Mouse (Mus musculus): ENCODE results near the gene Syt3.

The Syt3 gene

DNA sequence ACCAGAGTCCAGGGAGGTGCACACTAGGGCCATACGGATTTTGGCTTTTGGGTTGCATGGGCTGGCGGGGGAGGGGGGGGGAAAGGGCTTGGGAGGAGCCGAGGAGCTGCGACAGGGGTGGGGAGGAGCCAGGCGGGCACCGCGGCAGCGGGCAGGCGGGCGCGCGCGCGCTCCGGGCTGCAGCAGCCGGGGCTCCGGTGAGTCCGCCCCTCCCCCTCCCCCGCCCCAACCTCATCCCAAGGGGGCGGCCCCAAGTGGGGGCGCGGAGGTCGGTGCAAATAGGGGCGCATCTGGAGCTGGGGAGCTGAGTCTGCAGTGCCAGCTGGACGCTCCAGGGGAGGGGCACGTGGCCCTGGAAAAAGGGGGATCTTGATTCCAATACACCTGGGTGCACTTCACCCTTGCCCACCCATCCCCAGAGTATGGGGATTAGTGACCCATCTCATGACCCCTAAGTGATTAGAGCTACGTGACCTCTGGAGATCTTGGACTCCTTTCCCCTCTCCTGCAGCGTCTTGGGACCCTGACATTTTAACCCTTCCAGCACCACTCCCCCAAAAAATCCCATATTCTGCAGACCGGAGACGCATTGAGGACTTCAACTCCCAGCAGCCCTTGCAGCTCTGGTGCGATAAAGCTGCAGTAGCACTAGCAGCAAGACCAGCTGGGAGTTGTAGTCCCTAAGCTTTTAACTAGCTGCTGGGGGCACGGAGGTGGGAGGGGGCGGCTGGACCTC lies at the start of gene Syt3:
Gene Syt3 (plus strand): TSS at position 123 of the 736 bp plus-strand sequence.
- in situ Hi-C loops (cut with MboI; ENCODE audit: unreplicated experiment in 2 of 2), result loop anchor here in 1 of 2 experiments (10.0 kb wide), 1 partner anchor 81 kb away; the partner anchor contains the start of genes Aspdh and Josd2

DNA sequence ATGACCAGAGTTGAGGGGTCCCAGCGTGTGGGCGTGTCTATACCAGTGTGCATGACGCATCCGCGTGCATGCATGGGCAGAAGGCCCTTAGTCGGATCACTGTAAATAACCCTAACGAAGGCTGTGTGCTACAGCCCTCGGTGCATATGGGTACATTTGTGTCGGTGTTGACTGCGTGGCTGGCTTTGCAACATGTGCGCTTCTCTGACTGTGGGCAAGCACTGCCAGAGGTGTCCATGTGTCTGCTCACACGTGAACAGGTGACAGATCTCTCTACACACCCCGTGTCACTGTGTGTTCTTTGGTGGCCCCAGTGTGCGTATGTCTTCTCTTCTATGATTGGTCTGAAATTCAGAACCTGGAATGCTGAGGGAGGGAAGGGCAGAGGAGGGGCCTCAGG lies 49.8 kb upstream of the Syt3 start:
- in situ Hi-C loops (cut with MboI; ENCODE audit: unreplicated experiment in 2 of 2), result loop anchor here (25.0 kb wide), 2 partner anchors 422 to 447 kb away; partner anchors contain the start of gene Klk4 (in 1 of the 2)

GRCm38 (mm10) chr7:44335031-44335878 lies 48.6 kb upstream of the Syt3 start:
- in situ Hi-C loops (cut with MboI; ENCODE audit: unreplicated experiment in 2 of 2), result loop anchor here (25.0 kb wide), 2 partner anchors 423 to 448 kb away; partner anchors contain the start of gene Klk4 (in 1 of the 2)

DNA sequence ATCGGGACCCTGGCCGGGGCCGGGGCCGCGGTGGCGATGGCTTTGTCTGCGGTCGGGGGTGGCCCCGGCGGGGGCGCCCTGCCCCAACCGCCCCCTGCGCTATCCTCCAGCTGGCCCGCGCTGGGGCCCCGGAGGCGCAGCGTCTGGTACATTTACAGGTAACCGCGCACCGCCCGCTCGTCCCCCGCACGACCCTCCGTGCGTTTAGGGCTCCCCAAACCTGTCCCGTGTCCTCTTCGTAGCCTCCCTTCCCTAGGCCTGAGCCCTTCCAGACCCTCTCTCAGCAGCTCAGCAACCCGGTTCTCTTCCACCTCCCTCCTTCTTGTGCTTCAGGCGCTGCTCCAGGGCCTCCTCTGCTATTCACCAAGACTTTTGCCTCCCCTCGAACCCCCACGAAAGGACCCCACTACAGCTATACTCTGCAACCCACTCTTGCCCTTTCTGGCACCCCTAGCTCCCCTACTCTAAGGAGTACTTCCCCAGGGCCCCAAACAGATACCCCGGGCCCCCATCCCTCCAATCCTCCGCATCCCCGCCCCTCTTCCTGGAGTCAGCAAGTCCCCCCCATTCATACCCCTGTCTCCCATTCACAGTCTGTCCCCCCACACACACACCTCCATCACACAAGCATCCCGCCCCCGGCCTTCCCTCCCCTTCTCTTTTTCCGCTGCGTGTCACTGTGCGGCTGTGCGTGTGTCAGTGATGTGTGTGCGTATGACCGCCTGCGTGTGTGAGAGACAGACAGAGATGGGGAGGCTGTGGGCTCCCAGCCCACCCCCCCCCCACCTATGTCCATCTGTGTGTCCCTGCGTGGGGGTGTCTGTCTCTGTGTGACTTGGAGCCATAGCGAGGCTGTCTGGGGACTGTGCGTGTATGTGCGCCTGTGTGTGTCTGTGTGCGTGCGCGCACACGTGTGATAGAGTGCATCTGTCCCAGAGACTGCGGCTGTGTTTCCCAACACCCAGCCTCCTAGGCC lies 47.6 kb upstream of the Syt3 start:
- in situ Hi-C loops (cut with MboI; ENCODE audit: unreplicated experiment in 2 of 2), result loop anchor here (25.0 kb wide), 2 partner anchors 424 to 449 kb away; partner anchors contain the start of gene Klk4 (in 1 of the 2)

DNA sequence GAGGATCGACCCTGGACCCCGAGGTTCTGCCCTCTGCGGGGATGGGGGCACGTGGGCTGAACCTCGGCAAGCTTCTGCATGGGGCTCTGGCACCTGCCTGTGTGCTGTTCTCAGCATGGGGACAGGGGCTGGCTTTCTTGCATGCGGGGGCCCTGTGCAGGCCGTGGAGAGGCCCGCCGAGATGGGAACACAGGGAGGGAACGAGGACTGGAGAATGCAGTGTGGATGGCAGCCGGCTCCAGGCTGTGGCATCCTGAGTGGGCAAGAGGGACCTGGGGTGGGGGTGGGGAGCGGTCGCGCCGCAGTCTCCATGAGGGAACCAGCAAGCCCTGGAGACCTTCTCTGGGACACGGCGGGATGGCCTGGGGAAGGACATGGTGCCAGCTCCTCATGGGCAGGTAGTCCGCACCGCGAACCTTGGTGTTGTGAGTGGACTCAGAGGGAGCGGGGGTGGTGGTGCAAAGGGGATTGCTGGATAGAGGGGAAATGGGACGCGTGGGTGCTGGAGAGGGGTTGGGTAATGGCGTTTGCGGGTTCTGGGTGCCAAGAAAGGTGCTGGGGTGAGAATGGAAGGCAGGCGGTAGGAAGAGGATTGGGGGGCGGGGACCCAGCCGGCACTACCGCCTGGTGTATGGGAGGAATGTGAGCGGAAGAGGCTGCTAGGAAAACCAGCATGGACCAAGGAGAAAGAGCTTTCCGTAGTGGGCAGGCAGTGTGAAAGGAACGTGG lies 46.6 kb upstream of the Syt3 start:
- in situ Hi-C loops (cut with MboI; ENCODE audit: unreplicated experiment in 2 of 2), result loop anchor here (25.0 kb wide), 2 partner anchors 425 to 450 kb away; partner anchors contain the start of gene Klk4 (in 1 of the 2)

DNA sequence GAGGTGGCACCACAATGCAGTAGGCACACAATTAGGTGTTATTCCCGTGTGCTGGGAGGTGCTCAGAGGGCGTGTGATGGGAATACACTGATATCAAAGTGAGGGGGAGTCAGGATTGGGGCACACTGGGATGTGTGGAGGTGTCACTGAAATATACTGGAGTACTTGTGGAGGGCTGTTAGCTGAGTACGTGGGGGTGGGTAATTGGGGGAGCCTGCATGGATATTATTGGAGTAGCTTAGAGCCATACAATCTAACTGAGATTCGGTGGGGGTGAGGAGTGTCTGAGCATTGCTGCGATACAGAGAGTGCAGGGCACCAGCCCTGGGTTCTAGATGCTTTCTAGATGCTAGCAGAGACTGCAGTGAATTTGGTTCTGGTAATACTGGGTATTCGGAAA lies 43.7 kb upstream of the Syt3 start:
- in situ Hi-C loops (cut with MboI; ENCODE audit: unreplicated experiment in 2 of 2), result loop anchor here (25.0 kb wide), 2 partner anchors 428 to 453 kb away; partner anchors contain the start of gene Klk4 (in 1 of the 2)

DNA sequence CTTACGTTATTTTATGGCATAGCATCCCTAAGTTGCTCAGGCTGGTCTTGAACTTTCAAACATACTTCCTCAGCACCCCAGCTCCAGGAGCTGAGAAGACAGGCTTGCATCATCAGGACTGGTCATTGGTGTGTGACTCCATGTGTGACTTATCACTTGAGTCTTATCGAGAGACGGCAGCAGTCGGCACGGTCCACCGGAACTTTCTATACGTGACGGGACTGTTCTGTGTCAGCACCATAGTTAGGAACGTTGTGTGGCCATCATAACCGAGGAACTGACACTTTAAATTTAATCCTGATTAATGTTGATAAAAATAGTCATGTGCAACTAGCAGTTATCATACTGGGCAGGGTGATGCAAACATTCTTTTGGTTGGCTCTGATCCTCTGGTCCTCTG lies 42.8 kb upstream of the Syt3 start:
- in situ Hi-C loops (cut with MboI; ENCODE audit: unreplicated experiment in 2 of 2), result loop anchor here (25.0 kb wide), 2 partner anchors 429 to 454 kb away; partner anchors contain the start of gene Klk4 (in 1 of the 2)

- in situ Hi-C loops (cut with MboI; ENCODE audit: unreplicated experiment in 2 of 2), result loop anchor here (25.0 kb wide), 2 partner anchors 429 to 454 kb away; partner anchors contain the start of gene Klk4 (in 1 of the 2)
These were observed 42.2 kb upstream of the Syt3 start for GRCm38 (mm10) chr7:44341714-44342113.

- in situ Hi-C loops (cut with MboI; ENCODE audit: unreplicated experiment in 2 of 2), result loop anchor here (25.0 kb wide), 2 partner anchors 431 to 456 kb away; partner anchors contain the start of gene Klk4 (in 1 of the 2)
These were observed 40.4 kb upstream of the Syt3 start for GRCm38 (mm10) chr7:44343459-44344015.

GRCm38 (mm10) chr7:44344622-44345021 lies 39.3 kb upstream of the Syt3 start:
- in situ Hi-C loops (cut with MboI; ENCODE audit: unreplicated experiment in 2 of 2), result loop anchor here (5.0 to 25.0 kb wide), 3 partner anchors 82 to 457 kb away; partner anchors contain the start of genes Gm15517 (in 1 of the 2) and Klk4 (in 1 of the 2)

DNA sequence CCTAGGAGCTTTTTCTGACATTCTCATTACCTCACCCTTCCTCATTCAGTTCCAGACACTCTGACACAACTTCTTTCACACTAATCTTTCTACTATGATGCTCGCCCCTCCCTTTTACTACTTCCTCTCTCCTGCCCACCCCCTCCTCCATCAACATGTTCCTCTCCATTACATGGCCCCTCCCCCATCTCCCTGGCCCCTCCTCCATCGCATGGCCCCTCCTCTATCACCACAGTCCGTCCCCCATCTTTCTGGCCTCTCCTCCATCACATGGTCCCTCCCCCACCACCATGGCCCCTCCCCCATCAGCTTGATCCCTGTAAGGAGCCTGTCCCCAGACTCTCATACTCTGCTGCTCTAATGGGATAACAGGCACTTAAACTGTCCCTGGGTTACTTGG lies 34.9 kb upstream of the Syt3 start:
- in situ Hi-C loops (cut with MboI; ENCODE audit: unreplicated experiment in 2 of 2), result loop anchor here (5.0 to 25.0 kb wide), 3 partner anchors 87 to 462 kb away; partner anchors contain the start of genes Gm15517 (in 1 of the 2) and Klk4 (in 1 of the 2)

- in situ Hi-C loops (cut with MboI; ENCODE audit: unreplicated experiment in 2 of 2), result loop anchor here (5.0 to 10.0 kb wide), 2 partner anchors 89 to 666 kb away; partner anchors contain the start of gene Gm15517 (in 1 of the 2)
These were observed 32.8 kb upstream of the Syt3 start for GRCm38 (mm10) chr7:44350957-44351711.

GRCm38 (mm10) chr7:44351881-44352749 lies 31.8 kb upstream of the Syt3 start:
- in situ Hi-C loops (cut with MboI; ENCODE audit: unreplicated experiment in 2 of 2), result loop anchor here (5.0 to 10.0 kb wide), 2 partner anchors 90 to 667 kb away; partner anchors contain the start of gene Gm15517 (in 1 of the 2)

DNA sequence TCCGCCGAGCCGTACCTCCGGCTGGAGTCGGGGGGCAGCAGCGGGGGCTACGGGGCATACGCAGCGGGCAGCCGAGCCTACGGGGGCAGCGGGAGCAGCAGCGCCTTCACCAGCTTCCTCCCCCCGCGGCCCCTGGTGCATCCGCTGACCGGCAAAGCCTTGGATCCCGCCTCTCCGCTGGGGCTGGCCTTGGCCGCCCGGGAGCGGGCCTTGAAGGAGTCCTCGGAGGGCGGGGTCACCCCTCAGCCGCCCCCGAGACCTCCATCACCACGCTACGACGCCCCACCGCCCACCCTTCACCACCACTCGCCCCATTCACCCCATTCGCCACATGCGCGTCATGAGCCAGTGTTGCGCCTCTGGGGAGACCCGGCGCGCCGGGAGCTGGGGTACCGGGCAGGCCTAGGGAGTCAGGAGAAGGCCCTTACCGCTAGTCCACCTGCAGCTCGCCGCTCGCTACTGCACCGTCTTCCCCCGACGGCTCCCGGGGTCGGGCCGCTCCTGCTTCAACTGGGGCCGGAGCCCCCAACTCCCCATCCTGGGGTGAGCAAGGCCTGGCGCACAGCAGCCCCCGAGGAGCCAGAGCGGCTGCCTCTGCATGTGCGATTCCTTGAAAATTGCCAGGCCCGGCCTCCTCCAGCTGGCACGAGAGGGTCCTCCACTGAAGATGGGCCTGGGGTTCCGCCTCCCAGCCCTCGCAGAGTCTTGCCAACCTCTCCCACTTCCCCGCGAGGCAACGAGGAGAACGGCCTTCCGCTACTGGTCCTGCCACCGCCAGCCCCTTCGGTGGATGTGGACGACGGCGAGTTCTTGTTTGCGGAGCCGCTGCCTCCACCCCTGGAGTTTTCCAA lies 30.9 kb upstream of the Syt3 start:
- in situ Hi-C loops (cut with MboI; ENCODE audit: unreplicated experiment in 2 of 2), result loop anchor here (5.0 to 10.0 kb wide), 2 partner anchors 91 to 668 kb away; partner anchors contain the start of gene Gm15517 (in 1 of the 2)

- in situ Hi-C loops (cut with MboI; ENCODE audit: unreplicated experiment in 2 of 2), result loop anchor here (5.0 to 10.0 kb wide), 2 partner anchors 91 to 669 kb away; partner anchors contain the start of gene Gm15517 (in 1 of the 2)
These were observed 30.1 kb upstream of the Syt3 start for GRCm38 (mm10) chr7:44353601-44354340.
